Mouse (Mus musculus) midbrain, embryonic 10.5 days (tissue): ENCODE data around the gene Bace1. TPM values are rescaled to one million over a fixed set of nuclear protein-coding genes. Genes with fewer than 3 reads are reported as not detected.

ENCODE experiments used
- polyA plus RNA-seq: library from polyadenylated mRNA; unstranded; fragments of >200 nt; fragmentation: Nextera tagmentation; extraction: Ambion mirVana; gene quantifications from 2 replicates; pipeline ENCODE4 v1.2.1, GENCODE M21; 2016

Gene Bace1
- polyA plus RNA-seq, 1 experiment from 2014 or later = 20.7 TPM

Other genes starting within 250 kb of the Bace1 start
- gene Cep164, start 9.9 kb upstream of the Bace1 start, polyA plus RNA-seq = 17.0 and 17.4 TPM in 2 replicates
- 18.7 and 23.4 TPM in 2 replicates for gene Pcsk7, start 67.9 kb downstream of the Bace1 start, polyA plus RNA-seq
- gene Rnf214, start 68.3 kb downstream of the Bace1 start, polyA plus RNA-seq = 70.2 and 81.9 TPM in 2 replicates
- gene Tagln, start 97.5 kb downstream of the Bace1 start, polyA plus RNA-seq = 25.5 and 28.8 TPM in 2 replicates
- 23.7 and 27.3 TPM in 2 replicates for gene Sidt2, start 116.7 kb downstream of the Bace1 start, polyA plus RNA-seq
- 276 and 298 TPM in 2 replicates for gene Pafah1b2, start 174.1 kb downstream of the Bace1 start, polyA plus RNA-seq
- gene Sik3, start 174.2 kb downstream of the Bace1 start, polyA plus RNA-seq = 3.9 and 4.5 TPM in 2 replicates